Mouse (Mus musculus) cerebellum, adult 11 months (tissue): Measurements from ENCODE around the gene Pheta1.

Source experiments
- DNase-seq: peaks from one replicate; pipeline ENCODE4 v3.0.0; 2022

Pheta1 gene

DNA sequence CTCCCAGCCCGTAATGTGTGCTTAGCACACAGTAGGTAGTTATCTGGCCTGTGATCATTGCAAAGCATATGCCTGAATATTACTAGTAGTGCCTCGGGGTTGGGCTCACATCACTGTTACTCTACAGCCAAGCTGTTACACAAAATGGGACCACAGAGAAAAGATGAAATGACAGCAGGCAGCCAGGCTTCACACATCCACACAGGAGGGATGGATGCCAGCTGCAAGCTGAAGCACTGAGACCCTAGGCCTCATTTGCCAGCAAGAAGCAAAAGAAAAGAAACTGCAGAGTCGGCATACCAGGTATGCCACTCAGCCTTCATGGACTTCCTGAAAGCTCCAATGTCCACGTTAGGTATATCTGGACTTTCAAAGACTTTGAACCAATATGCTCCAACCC is 20.9 kb upstream of the Pheta1 start:
- no peak for DNase-seq

- DNase-seq = peak; percentile 72
These were observed 20.0 kb upstream of the Pheta1 start for GRCm38 (mm10) chr5:121828491-121829432.

DNA sequence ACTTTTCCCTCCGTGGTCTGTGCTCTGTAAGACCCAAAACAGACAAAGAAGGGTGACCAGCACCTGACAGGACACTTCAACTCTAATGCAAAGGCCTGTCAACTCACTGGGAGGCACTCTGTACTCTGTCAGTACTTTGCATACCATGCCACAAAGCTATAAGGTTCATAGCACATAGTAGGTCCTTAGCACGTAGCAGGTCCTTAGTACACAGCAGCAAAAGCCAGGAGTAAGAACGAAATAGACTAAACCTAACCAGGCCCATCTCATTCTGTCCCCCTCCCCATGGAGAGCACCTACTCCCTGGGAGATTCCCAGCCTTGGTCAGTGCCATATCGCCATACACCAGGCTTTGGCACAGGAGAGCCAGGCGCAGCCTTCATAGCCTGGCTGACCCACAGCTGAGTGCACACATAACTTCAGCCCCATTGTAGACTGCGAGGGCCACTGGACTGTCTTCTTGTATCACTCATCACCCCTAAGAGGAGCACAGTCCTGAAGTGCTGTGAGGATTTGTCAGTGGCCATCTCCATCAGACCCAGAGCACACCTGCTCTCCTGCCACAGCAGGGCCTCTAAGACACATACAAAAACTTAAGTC is 17.7 kb upstream of the Pheta1 start:
- no peak for DNase-seq

GRCm38 (mm10) chr5:121832376-121833155 is 16.2 kb upstream of the Pheta1 start:
- DNase-seq = no peak

DNA sequence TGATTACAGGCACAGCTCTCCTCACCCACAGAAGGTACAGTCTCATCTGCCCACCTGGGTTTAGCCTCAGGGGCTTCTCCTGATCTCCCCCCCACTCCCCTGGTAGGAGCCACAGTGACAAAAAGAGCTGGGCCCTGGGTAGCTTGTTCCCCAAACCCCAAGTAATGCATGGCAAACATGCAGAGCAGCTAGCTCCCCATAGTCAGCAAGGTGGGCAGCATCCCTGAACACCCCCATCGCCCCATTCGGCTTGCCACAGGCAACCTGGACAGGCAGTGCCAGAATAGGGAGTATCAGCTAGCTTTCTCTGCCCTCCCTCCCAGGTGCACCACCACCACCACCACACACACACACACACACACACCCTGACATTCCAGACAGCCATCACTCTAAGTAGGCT is 15.6 kb upstream of the Pheta1 start:
- DNase-seq = no peak

- no peak for DNase-seq
These were observed 15.1 kb upstream of the Pheta1 start for GRCm38 (mm10) chr5:121833572-121834240.

GRCm38 (mm10) chr5:121834241-121834606 is 14.6 kb upstream of the Pheta1 start:
- DNase-seq = no peak

DNA sequence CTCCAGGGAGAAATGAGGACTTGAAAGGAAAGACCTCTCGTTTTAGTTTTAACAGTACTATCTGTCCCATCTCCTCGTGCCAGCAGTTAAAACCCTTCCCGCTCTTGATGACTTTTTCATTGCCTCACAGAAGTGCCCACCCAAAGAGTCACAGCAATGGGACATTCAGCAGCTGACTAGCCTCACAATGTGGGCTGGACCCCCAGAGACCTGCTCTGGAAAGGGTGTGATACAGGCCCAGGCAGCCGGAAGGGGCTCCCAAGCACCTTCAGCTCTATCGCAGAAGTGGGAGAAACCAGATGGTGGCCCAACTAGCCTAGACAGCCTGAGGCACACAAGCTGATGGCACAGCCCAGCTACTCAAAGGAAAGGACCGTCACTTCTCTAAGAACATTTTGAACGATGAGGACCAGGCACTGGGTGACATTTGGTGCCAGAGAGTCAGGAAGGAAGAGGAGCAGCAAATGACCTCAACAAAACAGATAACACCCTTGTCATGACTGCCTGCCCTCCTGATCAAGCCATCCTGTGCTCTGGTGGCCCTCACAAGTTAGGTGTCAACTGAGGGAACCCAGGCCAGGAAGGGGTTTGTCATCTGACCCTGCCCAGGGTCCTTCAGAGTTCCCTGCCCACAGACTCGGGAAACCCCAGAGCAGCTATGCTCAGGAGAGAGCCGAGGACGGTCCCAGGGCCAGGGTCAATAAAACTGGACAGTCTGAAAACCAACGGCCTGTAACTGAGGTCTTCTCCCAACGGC is 13.6 kb upstream of the Pheta1 start:
- no peak for DNase-seq

- DNase-seq = no peak
These were observed 12.7 kb upstream of the Pheta1 start for GRCm38 (mm10) chr5:121835949-121836691.

DNA sequence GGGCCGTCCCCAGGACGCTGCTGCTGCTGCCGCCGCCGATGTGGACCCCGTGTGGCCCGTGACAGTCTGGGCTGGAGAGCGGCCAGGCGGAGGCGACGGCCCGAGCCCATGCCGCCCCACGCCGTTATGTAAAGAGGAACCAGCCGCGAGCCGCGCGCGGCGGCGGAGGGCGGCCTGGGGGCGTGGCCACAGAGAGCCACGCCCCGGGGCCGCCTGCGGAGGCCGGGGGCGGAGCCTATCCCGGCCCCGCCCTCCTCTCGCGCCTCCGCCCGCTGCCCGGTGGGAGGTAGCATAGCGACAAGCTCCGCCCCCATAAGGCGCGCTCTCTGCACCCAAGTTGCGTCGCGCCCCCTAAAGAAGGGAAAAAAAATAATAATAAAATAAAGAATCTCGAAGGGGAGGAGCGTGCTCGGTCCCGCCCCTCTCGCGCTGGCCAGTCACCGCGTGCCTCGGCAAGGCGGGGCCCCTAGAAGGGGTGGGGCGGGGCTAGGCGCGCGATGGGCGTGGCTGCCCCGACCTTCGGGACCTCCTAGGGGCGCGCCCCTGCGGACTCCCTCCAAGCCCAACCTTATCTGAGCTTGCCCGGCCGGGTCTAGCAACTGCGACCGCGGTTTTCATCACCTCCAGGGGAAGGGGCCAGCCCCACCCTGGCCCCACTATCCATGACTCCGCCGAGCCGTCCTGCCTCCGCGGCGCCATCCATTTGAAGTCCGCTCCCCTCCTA is 11.9 kb upstream of the Pheta1 start:
- DNase-seq = peak; percentile 85

- DNase-seq = no peak
These were observed 11.1 kb upstream of the Pheta1 start, which contains the start of gene Sh2b3 for GRCm38 (mm10) chr5:121837441-121838340. Gene Sh2b3 (minus strand): TSS chr5:121837646.

DNA sequence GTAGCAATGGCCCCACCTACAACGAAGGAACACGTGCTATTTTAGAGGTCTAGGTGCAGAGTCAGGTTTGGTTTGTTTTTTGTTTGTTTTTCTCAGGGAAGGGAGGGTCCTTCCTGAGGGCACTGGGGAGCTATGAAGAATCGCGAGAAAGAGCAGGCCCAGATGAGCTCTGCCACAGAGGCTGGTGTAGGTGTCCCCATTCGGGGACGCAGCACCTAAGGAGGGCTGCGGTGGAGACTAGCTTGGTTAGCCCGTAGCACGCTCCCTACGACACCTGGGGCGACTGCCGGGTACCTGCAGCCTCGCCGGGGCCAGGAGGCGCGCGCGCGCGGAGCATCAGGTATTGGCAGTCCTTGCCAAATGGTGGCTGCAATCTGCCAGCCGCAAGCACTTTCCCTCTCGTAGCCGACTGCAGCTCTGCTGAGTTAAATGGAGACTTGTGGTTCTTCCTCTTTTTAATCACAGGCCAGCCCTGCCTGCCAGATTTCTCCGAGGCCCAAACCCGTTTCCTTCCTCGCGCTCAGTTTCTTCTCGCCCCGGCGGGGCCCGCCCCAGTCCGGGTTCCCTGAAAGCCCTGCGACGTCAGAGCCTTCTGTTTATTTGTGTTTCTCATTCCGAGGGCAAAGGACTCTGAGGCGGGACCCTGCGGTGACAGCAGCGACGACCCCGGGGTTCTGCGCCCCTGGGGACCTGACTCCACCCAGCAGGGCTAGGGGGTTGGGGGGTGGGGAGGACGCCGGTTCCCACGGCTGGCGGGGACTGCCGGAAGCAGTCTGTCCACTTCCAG is 10.2 kb upstream of the Pheta1 start:
- DNase-seq = peak; percentile 62

DNA sequence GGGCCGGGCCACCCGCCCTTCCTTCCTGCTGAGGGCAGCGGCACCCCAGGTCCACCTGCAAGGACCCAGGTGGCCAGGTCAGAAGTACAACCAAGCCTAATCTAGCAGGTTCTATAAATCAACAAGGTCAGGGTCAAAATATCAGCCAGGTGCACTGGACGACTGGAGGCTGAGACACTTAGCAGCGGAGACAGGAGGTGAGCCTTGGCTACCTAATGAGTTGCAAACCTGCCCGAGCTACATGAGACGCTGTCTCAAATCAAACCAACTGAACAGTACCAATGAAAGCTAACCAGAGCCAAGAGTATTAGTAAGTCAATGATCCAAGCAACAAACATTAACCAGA is 9.7 kb upstream of the Pheta1 start:
- DNase-seq = peak; percentile 44

- no peak for DNase-seq
These were observed 7.3 kb upstream of the Pheta1 start for GRCm38 (mm10) chr5:121841516-121841915.

GRCm38 (mm10) chr5:121841973-121842372 is 6.8 kb upstream of the Pheta1 start:
- DNase-seq = peak; percentile 28

DNA sequence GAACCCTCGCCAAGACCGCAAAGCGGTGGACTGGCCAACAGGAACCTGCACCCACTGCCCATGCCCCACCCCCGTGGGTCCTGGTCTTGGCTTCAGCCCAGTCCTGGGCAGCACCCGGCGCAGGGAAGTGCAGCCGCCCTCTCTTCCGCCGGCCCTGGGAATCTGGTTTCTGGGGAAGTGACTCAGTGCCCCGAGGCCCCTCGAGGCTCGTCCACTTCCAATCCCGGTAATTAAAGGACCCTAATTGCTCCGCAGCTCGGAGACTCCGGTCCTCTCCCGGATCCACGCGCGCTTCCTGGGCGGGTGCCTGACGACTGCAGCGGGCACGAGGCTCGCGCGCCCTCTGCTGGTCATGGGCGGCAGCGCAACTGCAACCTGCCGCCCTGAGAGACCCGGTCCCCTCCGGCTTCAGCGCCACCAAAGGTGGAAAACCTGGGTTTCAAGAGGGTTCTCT is 6.1 kb upstream of the Pheta1 start:
- DNase-seq = peak; percentile 89

DNA sequence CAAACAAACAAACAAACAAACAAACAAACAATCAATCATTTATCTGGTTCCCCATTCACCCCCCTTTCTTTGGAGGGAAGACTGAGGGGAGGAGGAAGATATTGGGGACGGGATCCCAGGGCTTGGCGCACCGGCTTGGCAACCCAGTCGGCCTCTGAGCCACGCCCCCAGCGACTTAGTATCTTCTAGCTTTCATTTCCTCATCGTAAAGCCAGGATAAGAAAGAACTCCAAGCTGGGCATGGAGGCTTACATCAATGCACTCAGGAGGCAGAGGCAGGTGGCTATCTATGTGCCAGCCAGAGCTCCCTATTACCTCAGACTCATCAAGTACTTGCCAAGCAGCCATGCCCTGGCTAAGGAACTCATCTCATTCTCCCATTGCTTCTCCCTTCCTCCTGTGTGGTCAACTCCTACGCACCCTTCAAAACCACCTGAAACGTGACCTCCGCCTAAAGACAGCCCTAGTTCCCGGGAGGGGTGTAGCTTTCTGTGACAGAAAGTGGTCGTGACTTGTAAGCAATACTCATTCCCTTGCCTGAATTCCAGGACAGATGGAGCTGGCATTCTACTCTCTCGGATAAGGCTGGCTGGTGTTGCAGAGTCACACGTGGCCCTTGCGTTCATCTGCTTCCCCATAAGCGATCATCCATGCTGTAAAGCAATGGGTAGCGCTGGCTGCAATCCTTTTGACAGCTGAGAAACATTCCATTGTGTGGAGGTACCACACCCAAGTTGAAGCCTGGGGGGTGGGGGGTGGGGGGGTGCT is 5.5 kb upstream of the Pheta1 start:
- DNase-seq = no peak

DNA sequence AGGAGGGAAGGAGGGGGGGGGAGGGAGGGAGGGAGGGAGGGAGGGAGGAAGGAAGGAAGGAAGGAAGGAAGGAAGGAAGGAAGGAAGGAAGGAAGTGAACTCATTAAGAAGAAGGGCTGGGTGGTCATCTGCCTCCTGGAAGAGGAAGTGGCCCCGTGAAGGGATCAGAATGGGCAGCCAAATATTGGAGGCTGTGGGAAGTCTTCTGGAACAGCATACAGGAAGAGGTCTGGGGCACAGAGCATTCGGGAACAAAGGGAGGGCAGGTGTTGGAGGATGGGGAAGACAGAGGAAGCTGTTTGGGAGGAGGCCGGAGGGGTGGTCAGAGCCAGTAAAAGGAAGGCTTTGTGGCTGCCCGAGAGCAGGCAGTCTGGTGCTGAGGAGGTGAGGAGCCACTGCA is 3.4 kb upstream of the Pheta1 start:
- no peak for DNase-seq
